Mouse (Mus musculus): Measurements from ENCODE around the gene Etfdh. TPM values are rescaled to one million over a fixed set of nuclear protein-coding genes. Genes with fewer than 3 reads are reported as not detected.

The Etfdh gene
- polyA plus RNA-seq (2016; fragmentation: Nextera tagmentation; extraction: Ambion mirVana): 39.2 and 41.1 TPM in 2 replicates

- H3K4me2 ChIP-seq: peak within 1 kb of the TSS; percentile 83
- peak; percentile 21 for ATAC-seq
- peak within 1 kb of the TSS; percentile 91 for H3K9ac ChIP-seq
- peaks cover 29% of the 10 kb centered on the region for H3K36me3 ChIP-seq
- H3K9me3 ChIP-seq (replicated peaks): 0 out of 2 replicates have a peak, but pooled peaks cover 4% of the 10 kb centered on the region
- H3K4me1 ChIP-seq: peaks cover 20% of the 10 kb centered on the region
- peak within 1 kb of the TSS; percentile 90 for H3K4me3 ChIP-seq
- no peaks in the 10 kb centered on the region for H3K27me3 ChIP-seq (replicated peaks)
- peak within 1 kb of the TSS; percentile 95 for H3K27ac ChIP-seq
- WGBS (ENCODE audit: insufficient replicate concordance): 1% methylated on average over 11 of the region's 11 CpGs
These were observed at the start of gene Etfdh for GRCm38 (mm10) chr3:79629416-79629730. Gene Etfdh (minus strand): TSS chr3:79629500.

DNA sequence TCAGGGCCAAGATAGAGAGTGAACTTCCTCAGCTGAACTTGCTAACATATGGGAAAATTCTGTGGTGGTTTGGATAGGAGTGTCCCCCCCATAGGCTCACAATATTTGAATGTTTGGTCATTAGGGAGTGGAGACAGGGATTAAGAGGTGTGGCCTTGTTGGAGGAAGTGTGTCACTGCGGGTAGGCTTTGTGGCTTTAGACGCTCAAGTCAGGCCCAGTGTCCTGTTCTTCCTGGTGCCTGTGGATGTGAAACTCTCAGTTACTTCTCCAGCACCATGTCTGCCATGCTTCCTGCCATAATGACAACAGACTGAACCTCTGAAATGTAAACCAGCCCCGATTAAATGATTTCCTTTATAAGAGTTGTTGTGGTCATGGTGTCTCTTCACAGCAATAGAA, 47.1 kb upstream of the Etfdh start:
- no peaks in the 10 kb centered on the region for H3K36me3 ChIP-seq
- no peaks in the 10 kb centered on the region for H3K4me1 ChIP-seq
- no peak overlapping the region for H3K27ac ChIP-seq
- H3K4me2 ChIP-seq: no peak overlapping the region
- WGBS (ENCODE audit: insufficient replicate concordance): 69% methylated on average over 3 of the region's 3 CpGs
- H3K9me3 ChIP-seq (replicated peaks): no peaks in the 10 kb centered on the region
- H3K4me3 ChIP-seq: no peak overlapping the region
- H3K27me3 ChIP-seq (replicated peaks): no peaks in the 10 kb centered on the region; the same call in 1 of the 2 replicates
- no peak overlapping the region for H3K9ac ChIP-seq
- no peak for ATAC-seq

GRCm38 (mm10) chr3:79674641-79675040, 45.3 kb upstream of the Etfdh start:
- Histone ChIP-seq H3K4me2 (no peak overlapping the region), H3K4me1 (no peaks in the 10 kb centered on the region), H3K9me3 (replicated peaks) (no peaks in the 10 kb centered on the region), H3K27ac (no peak overlapping the region), H3K36me3 (no peaks in the 10 kb centered on the region), H3K27me3 (replicated peaks) (no peaks in the 10 kb centered on the region; the same call in 1 of the 2 replicates), H3K9ac (no peak overlapping the region), H3K4me3 (no peak overlapping the region)
- ATAC-seq: no peak
- 70% methylated on average over 5 of the region's 5 CpGs for WGBS (ENCODE audit: insufficient replicate concordance)

GRCm38 (mm10) chr3:79673082-79673481, 43.8 kb upstream of the Etfdh start:
- Histone ChIP-seq H3K36me3 (no peaks in the 10 kb centered on the region), H3K4me1 (no peaks in the 10 kb centered on the region), H3K9me3 (replicated peaks) (no peaks in the 10 kb centered on the region), H3K27ac (no peak overlapping the region), H3K4me3 (no peak overlapping the region), H3K27me3 (replicated peaks) (no peaks in the 10 kb centered on the region; the same call in 1 of the 2 replicates), H3K9ac (no peak overlapping the region), H3K4me2 (no peak overlapping the region)
- 13% methylated on average over 4 of the region's 4 CpGs for WGBS (ENCODE audit: insufficient replicate concordance)
- ATAC-seq: no peak

- H3K9me3 ChIP-seq (replicated peaks): no peaks in the 10 kb centered on the region
- ATAC-seq: no peak
These were observed 42.9 kb upstream of the Etfdh start for GRCm38 (mm10) chr3:79672188-79672587.

DNA sequence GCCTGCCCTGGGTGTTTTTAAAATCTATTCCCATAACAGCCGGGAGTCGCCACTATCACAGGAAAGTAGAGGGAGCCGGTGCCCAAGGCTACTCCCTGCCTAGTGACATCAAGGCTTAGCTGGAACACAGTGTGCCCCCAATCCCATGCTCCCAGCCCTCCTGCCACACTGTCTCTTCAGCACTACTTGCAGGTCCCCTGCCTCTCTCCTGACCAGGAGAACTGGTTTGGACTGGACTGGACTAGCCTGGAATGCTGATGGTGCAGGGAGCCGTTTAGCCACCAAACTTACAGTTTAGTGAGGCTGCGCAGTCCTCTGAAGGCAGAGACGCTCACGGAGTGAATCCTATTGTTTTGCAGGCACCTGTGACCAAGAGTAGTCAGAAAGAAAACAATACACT, 41.3 kb upstream of the Etfdh start:
- Histone ChIP-seq H3K4me3 (no peak overlapping the region), H3K4me2 (no peak overlapping the region), H3K9ac (no peak overlapping the region), H3K4me1 (no peaks in the 10 kb centered on the region), H3K27ac (no peak overlapping the region), H3K27me3 (replicated peaks) (no peaks in the 10 kb centered on the region; the same call in 1 of the 2 replicates), H3K36me3 (no peaks in the 10 kb centered on the region), H3K9me3 (replicated peaks) (no peaks in the 10 kb centered on the region)
- WGBS (ENCODE audit: insufficient replicate concordance): 69% methylated on average over 7 of the region's 7 CpGs
- ATAC-seq: no peak

More at GRCm38 (mm10) chr3:79672188-79672587, 42.9 kb upstream of the Etfdh start:
- Histone ChIP-seq H3K27me3 (replicated peaks) (no peaks in the 10 kb centered on the region; the same call in 1 of the 2 replicates), H3K9ac (no peak overlapping the region), H3K4me3 (no peak overlapping the region), H3K4me2 (no peak overlapping the region), H3K4me1 (no peaks in the 10 kb centered on the region), H3K27ac (no peak overlapping the region), H3K36me3 (no peaks in the 10 kb centered on the region)
- 76% methylated on average over 16 of the region's 16 CpGs for WGBS (ENCODE audit: insufficient replicate concordance)

DNA sequence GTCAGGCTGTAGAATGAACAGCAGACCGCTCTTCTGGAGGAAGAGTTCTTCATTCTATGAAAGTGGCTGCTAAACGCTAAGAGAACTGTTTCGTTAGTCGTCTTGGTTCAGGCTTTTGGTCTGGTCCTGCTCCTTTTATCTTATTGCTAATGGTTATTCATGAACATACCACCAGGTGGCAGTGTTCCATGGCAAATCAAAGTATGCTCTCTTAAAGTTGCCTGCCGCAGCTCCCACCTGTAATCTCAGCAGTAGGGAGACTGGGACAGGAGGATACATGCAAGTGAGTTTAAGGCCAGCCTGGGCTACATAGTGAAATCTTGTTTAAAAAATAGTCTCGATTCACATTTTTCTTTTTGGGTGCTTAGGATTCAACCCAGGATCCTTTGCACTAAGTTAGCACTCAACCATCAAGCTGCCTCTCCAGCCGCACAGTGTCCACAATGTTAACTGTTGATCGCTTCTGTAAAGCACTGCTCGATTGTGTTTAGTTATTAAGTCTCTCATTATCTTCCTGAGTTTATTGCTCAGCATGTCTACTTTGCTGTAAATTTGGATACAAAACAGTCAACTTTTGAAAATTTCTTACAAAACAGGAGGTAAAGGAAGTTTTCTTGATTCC, 35.6 kb upstream of the Etfdh start:
- Histone ChIP-seq H3K27me3 (replicated peaks) (no peaks in the 10 kb centered on the region; the same call in 1 of the 2 replicates), H3K4me3 (no peak overlapping the region), H3K4me1 (no peaks in the 10 kb centered on the region), H3K36me3 (no peaks in the 10 kb centered on the region), H3K4me2 (no peak overlapping the region), H3K9ac (no peak overlapping the region), H3K9me3 (replicated peaks) (no peaks in the 10 kb centered on the region), H3K27ac (no peak overlapping the region)
- WGBS (ENCODE audit: insufficient replicate concordance): 30% methylated on average over 9 of the region's 9 CpGs
- no peak for ATAC-seq

GRCm38 (mm10) chr3:79656682-79657081, 27.4 kb upstream of the Etfdh start:
- no peak overlapping the region for H3K4me3 ChIP-seq
- H3K36me3 ChIP-seq: no peaks in the 10 kb centered on the region
- H3K9me3 ChIP-seq (replicated peaks): no peaks in the 10 kb centered on the region
- no peaks in the 10 kb centered on the region for H3K4me1 ChIP-seq
- no peaks in the 10 kb centered on the region for H3K27me3 ChIP-seq (replicated peaks)
- no peak for ATAC-seq
- 44% methylated on average over 5 of the region's 5 CpGs for WGBS (ENCODE audit: insufficient replicate concordance)
- no peak overlapping the region for H3K27ac ChIP-seq
- no peak overlapping the region for H3K9ac ChIP-seq
- no peak overlapping the region for H3K4me2 ChIP-seq

DNA sequence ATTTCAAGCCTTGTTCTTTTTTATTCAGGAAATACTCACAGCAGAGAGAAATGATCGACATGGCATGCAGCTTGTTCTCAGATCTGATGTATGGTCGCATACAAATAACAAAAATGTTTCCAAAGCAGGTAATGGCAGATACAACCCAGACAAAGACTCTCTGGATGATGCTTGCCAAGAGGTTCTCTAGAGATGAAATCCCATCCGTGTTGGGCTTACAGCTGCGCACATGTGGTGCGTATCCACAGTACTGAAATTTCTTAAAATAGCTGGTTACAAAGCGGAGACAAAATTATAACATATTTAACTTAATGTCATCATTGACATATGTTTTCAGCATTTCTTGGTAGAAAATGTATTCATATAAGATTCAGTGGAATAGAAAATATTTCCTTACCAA, 22.8 kb upstream of the Etfdh start:
- Histone ChIP-seq H3K27ac (no peak overlapping the region), H3K4me1 (no peaks in the 10 kb centered on the region), H3K4me2 (no peak overlapping the region), H3K9ac (no peak overlapping the region), H3K36me3 (no peaks in the 10 kb centered on the region), H3K27me3 (replicated peaks) (0 out of 2 replicates have a peak, but pooled peaks cover 4% of the 10 kb centered on the region), H3K9me3 (replicated peaks) (no peaks in the 10 kb centered on the region), H3K4me3 (no peak overlapping the region)
- no peak for ATAC-seq
- 77% methylated on average over 6 of the region's 6 CpGs for WGBS (ENCODE audit: insufficient replicate concordance)

- H3K9me3 ChIP-seq (replicated peaks): 0 out of 2 replicates have a peak, but pooled peaks cover 4% of the 10 kb centered on the region
- peaks cover 20% of the 10 kb centered on the region for H3K4me1 ChIP-seq
- under 1% methylated on average over 60 of the region's 60 CpGs for WGBS (ENCODE audit: insufficient replicate concordance)
These were observed 512 bp downstream of the Etfdh start, which contains the start of gene 4930579G24Rik for GRCm38 (mm10) chr3:79628561-79629415. Gene 4930579G24Rik (plus strand): TSS chr3:79629079.

DNA sequence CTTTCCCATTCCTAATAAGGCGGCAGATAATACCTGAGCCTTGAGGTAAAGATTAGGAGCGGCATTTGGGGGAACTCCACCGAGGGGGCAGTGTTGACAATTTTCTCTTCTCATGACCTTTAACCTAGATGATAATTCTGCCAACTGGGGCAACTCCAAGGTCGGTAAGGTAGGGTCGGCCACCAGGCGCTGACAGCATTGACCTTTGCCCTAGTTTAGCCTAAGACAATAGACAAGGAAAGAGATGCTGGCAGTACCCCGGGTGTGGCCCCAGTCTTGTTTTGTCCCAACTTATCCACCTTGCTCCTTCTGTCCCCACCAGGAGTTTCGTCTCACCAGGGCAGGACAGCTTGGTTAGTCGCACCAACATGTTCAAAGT, 1.1 kb downstream of the Etfdh start:
- ATAC-seq: no peak
- Histone ChIP-seq H3K36me3 (peaks cover 20% of the 10 kb centered on the region), H3K4me2 (peak overlapping the region; percentile 83), H3K9ac (peak overlapping the region; percentile 83), H3K4me3 (peak overlapping the region; percentile 90), H3K9me3 (replicated peaks) (0 out of 2 replicates have a peak, but pooled peaks cover 2% of the 10 kb centered on the region), H3K4me1 (peaks cover 20% of the 10 kb centered on the region), H3K27me3 (replicated peaks) (no peaks in the 10 kb centered on the region), H3K27ac (peak overlapping the region; percentile 95)
- under 1% methylated on average over 9 of the region's 9 CpGs for whole genome bisulfite sequencing (ENCODE audit: insufficient replicate concordance)

More at GRCm38 (mm10) chr3:79628561-79629415, 512 bp downstream of the Etfdh start, which contains the start of gene 4930579G24Rik:
- peaks cover 27% of the 10 kb centered on the region for H3K36me3 ChIP-seq
- ATAC-seq: peak; percentile 98
- H3K9ac ChIP-seq: peak within 1 kb of the TSS; percentile 91
- H3K27ac ChIP-seq: peak within 1 kb of the TSS; percentile 95
- no peaks in the 10 kb centered on the region for H3K27me3 ChIP-seq (replicated peaks)
- peak within 1 kb of the TSS; percentile 90 for H3K4me3 ChIP-seq
- H3K4me2 ChIP-seq: peak within 1 kb of the TSS; percentile 83

Measured in liver, embryonic 12.5 days (tissue).